Mouse (Mus musculus): Measurements from ENCODE around the gene Bcl2l11. TPM values are rescaled to one million over a fixed set of nuclear protein-coding genes. Genes with fewer than 3 reads are reported as not detected.

Gene Bcl2l11
- total RNA-seq, 2 experiments from 2014 or later, result 6.2 to 7.1 TPM

GRCm38 (mm10) chr2:128189691-128190090 is 63.9 kb downstream of the Bcl2l11 start:
- intact Hi-C loops (cut with DNase I), result no loop called here
- DNase-seq (ENCODE audit: low spot score in 2 of 2), result no peak

GRCm38 (mm10) chr2:128190196-128190595 is 64.4 kb downstream of the Bcl2l11 start:
- intact Hi-C loops (cut with DNase I), result no loop called here
- no peak for DNase-seq (ENCODE audit: low spot score in 2 of 2)

GRCm38 (mm10) chr2:128193411-128193810 is 67.6 kb downstream of the Bcl2l11 start:
- intact Hi-C loops (cut with DNase I), result no loop called here
- no peak for DNase-seq (ENCODE audit: low spot score in 2 of 2)

- intact Hi-C loops (cut with DNase I), result no loop called here
- DNase-seq (ENCODE audit: low spot score in 2 of 2), result no peak
Observed at GRCm38 (mm10) chr2:128197379-128197778, 71.5 kb downstream of the Bcl2l11 start.

GRCm38 (mm10) chr2:128203147-128203546 is 77.3 kb downstream of the Bcl2l11 start:
- intact Hi-C loops (cut with DNase I), result no loop called here
- DNase-seq (ENCODE audit: low spot score in 2 of 2), result no peak

GRCm38 (mm10) chr2:128203749-128204405 is 78.0 kb downstream of the Bcl2l11 start:
- no peak for DNase-seq (ENCODE audit: low spot score in 2 of 2)
- intact Hi-C loops (cut with DNase I), result no loop called here

- intact Hi-C loops (cut with DNase I), result no loop called here
- no peak for DNase-seq (ENCODE audit: low spot score in 2 of 2)
Observed at GRCm38 (mm10) chr2:128208541-128208940, 82.7 kb downstream of the Bcl2l11 start.

GRCm38 (mm10) chr2:128209841-128210329 is 84.0 kb downstream of the Bcl2l11 start:
- DNase-seq (ENCODE audit: low spot score in 2 of 2), result no peak
- intact Hi-C loops (cut with DNase I), result no loop called here

- intact Hi-C loops (cut with DNase I), result no loop called here
- DNase-seq (ENCODE audit: low spot score in 2 of 2), result no peak
Observed at GRCm38 (mm10) chr2:128210376-128210775, 84.5 kb downstream of the Bcl2l11 start.

- DNase-seq (ENCODE audit: low spot score in 2 of 2), result no peak
- intact Hi-C loops (cut with DNase I), result no loop called here
Observed at GRCm38 (mm10) chr2:128211022-128211880, 85.4 kb downstream of the Bcl2l11 start.

- no peak for DNase-seq (ENCODE audit: low spot score in 2 of 2)
- intact Hi-C loops (cut with DNase I), result no loop called here
Observed at GRCm38 (mm10) chr2:128211881-128212209, 86.0 kb downstream of the Bcl2l11 start.

Measured in left cerebral cortex, postnatal 36 days (tissue).